Mouse (Mus musculus): ENCODE measurements around the gene Mroh2a.

GRCm38 (mm10) chr1:88286136-88286845, 59.5 kb downstream of the Mroh2a start:
- TF ChIP-seq POLR2A (IDR thresholded peaks at IDR 0.05; ENCODE audit: insufficient read depth, low read depth, low read length): no peak
- no peak for TF ChIP-seq CTCF (IDR thresholded peaks at IDR 0.05; ENCODE audit: insufficient read depth, low read depth, low read length)

Data from olfactory bulb, adult 2 months (tissue).